Mouse (Mus musculus): ENCODE measurements at regions not wholly inside any gene's neighbourhood (a gene's known extent, or its start where the extent isn't known, plus 50 kb on each side); places are given as distances from the start of the nearest gene placed in this dataset.

GRCm38 (mm10) chr10:17549711-17550637 lies 173.0 kb upstream of the Cited2 start:
- TF ChIP-seq CTCF (IDR thresholded peaks at IDR 0.05; ENCODE audit: low read depth): no peak
- TF ChIP-seq EP300 (IDR thresholded peaks at IDR 0.05; ENCODE audit: low read depth): no peak
- ATAC-seq (ENCODE audit: insufficient read depth) (0 out of 2 replicates have a peak, but pooled peaks have one; percentile 8), DNase-seq (ENCODE audit: low read depth in 3 of 3, low spot score in 3 of 3) (no peak)
- Histone ChIP-seq H3K27me3 (ENCODE audit: control insufficient read depth, insufficient read depth, low read length) (no peaks in the 10 kb centered on the region; the same call in 1 of the 2 replicates), H3K36me3 (replicated peaks; ENCODE audit: control insufficient read depth, insufficient read depth, low read depth) (no peaks in the 10 kb centered on the region), H3K4me1 (replicated peaks; ENCODE audit: control insufficient read depth in 2 of 2, insufficient read depth in 2 of 2, low read length in 1 of 2) (peaks cover 8 to 13% of the 10 kb centered on the region in 2 experiments; a peak in 3 of 4 replicates), H3K4me2 (ENCODE audit: low read depth) (no peak overlapping the region), H3K9ac (replicated peaks) (no peak overlapping the region), H3K4me3 (ENCODE audit: insufficient read depth in 1 of 2, low read depth in 2 of 2, low read length in 2 of 2) (no peak overlapping the region), H3K27ac (no peak overlapping the region), H3K9me3 (ENCODE audit: control insufficient read depth, low read length) (no peaks in the 10 kb centered on the region)
- WGBS (ENCODE audit: insufficient replicate concordance): 46% methylated on average over 6 of the region's 6 CpGs

- H3K4me1 ChIP-seq (replicated peaks; ENCODE audit: control insufficient read depth in 2 of 2, insufficient read depth in 2 of 2, low read length in 1 of 2): peaks cover 8 to 13% of the 10 kb centered on the region in 2 experiments; a peak in 3 of 4 replicates
- no peaks in the 10 kb centered on the region for H3K36me3 ChIP-seq (replicated peaks; ENCODE audit: control insufficient read depth, insufficient read depth, low read depth)
- H3K9ac ChIP-seq (replicated peaks): no peak overlapping the region
- H3K9me3 ChIP-seq (ENCODE audit: control insufficient read depth, low read length): no peaks in the 10 kb centered on the region
- DNase-seq (ENCODE audit: low read depth in 3 of 3, low spot score in 3 of 3) (no peak), ATAC-seq (ENCODE audit: insufficient read depth) (no peak)
- TF ChIP-seq EP300 (IDR thresholded peaks at IDR 0.05; ENCODE audit: low read depth) (no peak), CTCF (IDR thresholded peaks at IDR 0.05; ENCODE audit: low read depth) (no peak)
- H3K4me2 ChIP-seq (ENCODE audit: low read depth): no peak overlapping the region
- no peaks in the 10 kb centered on the region; the same call in 1 of the 2 replicates for H3K27me3 ChIP-seq (ENCODE audit: control insufficient read depth, insufficient read depth, low read length)
- no peak overlapping the region for H3K27ac ChIP-seq
- 79% methylated on average over 6 of the region's 6 CpGs for WGBS (ENCODE audit: insufficient replicate concordance)
- no peak overlapping the region for H3K4me3 ChIP-seq (ENCODE audit: insufficient read depth in 1 of 2, low read depth in 2 of 2, low read length in 2 of 2)
Measured at GRCm38 (mm10) chr10:17550638-17551013, 172.4 kb upstream of the Cited2 start.

- 70% methylated on average over 6 of the region's 6 CpGs for WGBS (ENCODE audit: insufficient replicate concordance)
Measured at GRCm38 (mm10) chr10:17551869-17552268, 171.1 kb upstream of the Cited2 start.

GRCm38 (mm10) chr10:17552277-17552676 lies 170.7 kb upstream of the Cited2 start:
- no peaks in the 10 kb centered on the region; the same call in 1 of the 2 replicates for H3K27me3 ChIP-seq (ENCODE audit: control insufficient read depth, insufficient read depth, low read length)
- no peak for DNase-seq (ENCODE audit: low read depth in 3 of 3, low spot score in 3 of 3)
- ATAC-seq (ENCODE audit: insufficient read depth): no peak
- H3K9ac ChIP-seq (replicated peaks): no peak overlapping the region
- no peak overlapping the region for H3K4me3 ChIP-seq (ENCODE audit: insufficient read depth in 1 of 2, low read depth in 2 of 2, low read length in 2 of 2)
- H3K4me2 ChIP-seq (ENCODE audit: low read depth): no peak overlapping the region
- TF ChIP-seq CTCF (IDR thresholded peaks at IDR 0.05; ENCODE audit: low read depth) (no peak), EP300 (IDR thresholded peaks at IDR 0.05; ENCODE audit: low read depth) (no peak)
- H3K4me1 ChIP-seq (replicated peaks; ENCODE audit: control insufficient read depth in 2 of 2, insufficient read depth in 2 of 2, low read length in 1 of 2): peaks cover 8 to 13% of the 10 kb centered on the region in 2 experiments; a peak in 3 of 4 replicates
- H3K27ac ChIP-seq: no peak overlapping the region
- no peaks in the 10 kb centered on the region for H3K36me3 ChIP-seq (replicated peaks; ENCODE audit: control insufficient read depth, insufficient read depth, low read depth)
- H3K9me3 ChIP-seq (ENCODE audit: control insufficient read depth, low read length): no peaks in the 10 kb centered on the region

More at GRCm38 (mm10) chr10:17551869-17552268, 171.1 kb upstream of the Cited2 start:
- ATAC-seq (ENCODE audit: insufficient read depth) (no peak), DNase-seq (ENCODE audit: low read depth in 3 of 3, low spot score in 3 of 3) (no peak)
- Histone ChIP-seq H3K27ac (no peak overlapping the region), H3K9ac (replicated peaks) (no peak overlapping the region), H3K36me3 (replicated peaks; ENCODE audit: control insufficient read depth, insufficient read depth, low read depth) (no peaks in the 10 kb centered on the region), H3K4me2 (ENCODE audit: low read depth) (no peak overlapping the region), H3K27me3 (ENCODE audit: control insufficient read depth, insufficient read depth, low read length) (no peaks in the 10 kb centered on the region; the same call in 1 of the 2 replicates), H3K9me3 (ENCODE audit: control insufficient read depth, low read length) (no peaks in the 10 kb centered on the region), H3K4me3 (ENCODE audit: insufficient read depth in 1 of 2, low read depth in 2 of 2, low read length in 2 of 2) (no peak overlapping the region), H3K4me1 (replicated peaks; ENCODE audit: control insufficient read depth in 2 of 2, insufficient read depth in 2 of 2, low read length in 1 of 2) (peaks cover 8 to 13% of the 10 kb centered on the region in 2 experiments; a peak in 3 of 4 replicates)
- TF ChIP-seq CTCF (IDR thresholded peaks at IDR 0.05; ENCODE audit: low read depth) (no peak), EP300 (IDR thresholded peaks at IDR 0.05; ENCODE audit: low read depth) (no peak)

- Histone ChIP-seq H3K27ac (no peak overlapping the region), H3K9ac (replicated peaks) (no peak overlapping the region), H3K4me3 (ENCODE audit: insufficient read depth in 1 of 2, low read depth in 2 of 2, low read length in 2 of 2) (no peak overlapping the region), H3K36me3 (replicated peaks; ENCODE audit: control insufficient read depth, insufficient read depth, low read depth) (no peaks in the 10 kb centered on the region), H3K9me3 (ENCODE audit: control insufficient read depth, low read length) (no peaks in the 10 kb centered on the region), H3K4me1 (replicated peaks; ENCODE audit: control insufficient read depth in 2 of 2, insufficient read depth in 2 of 2, low read length in 1 of 2) (peaks cover 0 to 7% of the 10 kb centered on the region in 2 experiments; a peak in 2 of 4 replicates), H3K27me3 (ENCODE audit: control insufficient read depth, insufficient read depth, low read length) (no peaks in the 10 kb centered on the region; the same call in 1 of the 2 replicates), H3K4me2 (ENCODE audit: low read depth) (no peak overlapping the region)
- 58% methylated on average over 4 of the region's 4 CpGs for WGBS (ENCODE audit: insufficient replicate concordance)
- ATAC-seq (ENCODE audit: insufficient read depth) (no peak), DNase-seq (ENCODE audit: low read depth in 3 of 3, low spot score in 3 of 3) (no peak)
- TF ChIP-seq CTCF (IDR thresholded peaks at IDR 0.05; ENCODE audit: low read depth) (no peak), EP300 (IDR thresholded peaks at IDR 0.05; ENCODE audit: low read depth) (no peak)
Measured at GRCm38 (mm10) chr10:17556391-17556790, 166.6 kb upstream of the Cited2 start.

All from liver, embryonic 14.5 days (tissue).